Mouse (Mus musculus) heart, postnatal 0 days (tissue): Measurements from ENCODE around the gene Hist1h2bj. TPM values are rescaled to one million over a fixed set of nuclear protein-coding genes. Genes with fewer than 3 reads are reported as not detected.

Experiments
- ATAC-seq: fragments of 200-750 bp; cut with Nextera tagmentation; 2 replicates; pipeline ENCODE4 v1.8.0; 2017; ENCODE audit warnings: low read depth, moderate number of reproducible peaks, moderate library complexity; ENCODE audit not compliant: insufficient read depth
- DNase-seq: peaks from one replicate; pipeline ENCODE4 v3.0.0-alpha.2; 2016; ENCODE audit warnings: low spot score
- H3K27ac ChIP-seq: fragments of 300-500 bp; sonication (generic); 2 replicates; pipeline ENCODE4 v1.5.1; 2014; ENCODE audit warnings: low read depth, mild to moderate bottlenecking
- H3K27me3 ChIP-seq: fragments of 300-500 bp; sonication (generic); 2 replicates; pipeline ENCODE4 v1.6.1; 2014; ENCODE audit warnings: low read length, mixed read lengths; ENCODE audit not compliant: control insufficient read depth, insufficient read depth
- H3K36me3 ChIP-seq: fragments of 300-500 bp; sonication (generic); replicated peaks from 2 replicates; pipeline ENCODE4 v1.6.1; 2014; ENCODE audit warnings: low read length, mixed read lengths; ENCODE audit not compliant: control insufficient read depth, insufficient read depth
- H3K4me1 ChIP-seq: fragments of 300-500 bp; sonication (generic); 2 replicates; pipeline ENCODE4 v1.6.1; 2014; ENCODE audit warnings: antibody characterized with exemption; ENCODE audit not compliant: control insufficient read depth, insufficient read depth
- H3K4me2 ChIP-seq: fragments of 300-500 bp; sonication (generic); 2 replicates; pipeline ENCODE4 v1.6.1; 2014; ENCODE audit warnings: low read depth, mild to moderate bottlenecking, low read length, moderate library complexity
- H3K4me3 ChIP-seq: fragments of 300-500 bp; sonication (generic); 2 replicates; pipeline ENCODE4 v1.5.1; 2014; ENCODE audit warnings: low read depth, low read length
- H3K9ac ChIP-seq: fragments of 300-500 bp; sonication (generic); replicated peaks from 2 replicates; pipeline ENCODE4 v1.6.1; 2014; ENCODE audit warnings: low read depth, low read length, mixed read lengths
- H3K9me3 ChIP-seq: fragments of 300-500 bp; sonication (generic); replicated peaks from 2 replicates; pipeline ENCODE4 v1.6.1; 2016; ENCODE audit warnings: low read length; ENCODE audit not compliant: control insufficient read depth
- CTCF ChIP-seq: IDR thresholded peaks from 2 replicates; pipeline ENCODE4 v1.5.1; 2016; ENCODE audit warnings: antibody characterized with exemption, control low read depth, low read depth
- EP300 ChIP-seq: IDR thresholded peaks from 2 replicates; pipeline ENCODE4 v1.6.1; 2016; ENCODE audit warnings: antibody characterized with exemption, low read depth
- WGBS: fragments of 180-500 bp; shearing (Covaris S2); extraction: QIAGEN DNeasy Blood & Tissue Kit; methylation state at CpG from one replicate; pipeline ENCODE4 v1.1.7; 2014; 5-methylcytosine and 5-hydroxymethylcytosine counted together
- polyA plus RNA-seq: library from polyadenylated mRNA; unstranded; fragments of >200 nt; fragmentation: Nextera tagmentation; extraction: Ambion mirVana; gene quantifications from 2 replicates; pipeline ENCODE4 v1.2.1, GENCODE M21; 2015
- total RNA-seq: library from RNA; depleted of rRNA; stranded (reverse); fragments of >200 nt; gene quantifications from 2 replicates; pipeline ENCODE4 v1.2.3, GENCODE M21; 2014; ENCODE audit warnings: low replicate concordance

Gene Hist1h2bj
- total and polyA plus RNA-seq, 2 experiments from 2014 or later: 3.1 to 1,225 TPM

DNA sequence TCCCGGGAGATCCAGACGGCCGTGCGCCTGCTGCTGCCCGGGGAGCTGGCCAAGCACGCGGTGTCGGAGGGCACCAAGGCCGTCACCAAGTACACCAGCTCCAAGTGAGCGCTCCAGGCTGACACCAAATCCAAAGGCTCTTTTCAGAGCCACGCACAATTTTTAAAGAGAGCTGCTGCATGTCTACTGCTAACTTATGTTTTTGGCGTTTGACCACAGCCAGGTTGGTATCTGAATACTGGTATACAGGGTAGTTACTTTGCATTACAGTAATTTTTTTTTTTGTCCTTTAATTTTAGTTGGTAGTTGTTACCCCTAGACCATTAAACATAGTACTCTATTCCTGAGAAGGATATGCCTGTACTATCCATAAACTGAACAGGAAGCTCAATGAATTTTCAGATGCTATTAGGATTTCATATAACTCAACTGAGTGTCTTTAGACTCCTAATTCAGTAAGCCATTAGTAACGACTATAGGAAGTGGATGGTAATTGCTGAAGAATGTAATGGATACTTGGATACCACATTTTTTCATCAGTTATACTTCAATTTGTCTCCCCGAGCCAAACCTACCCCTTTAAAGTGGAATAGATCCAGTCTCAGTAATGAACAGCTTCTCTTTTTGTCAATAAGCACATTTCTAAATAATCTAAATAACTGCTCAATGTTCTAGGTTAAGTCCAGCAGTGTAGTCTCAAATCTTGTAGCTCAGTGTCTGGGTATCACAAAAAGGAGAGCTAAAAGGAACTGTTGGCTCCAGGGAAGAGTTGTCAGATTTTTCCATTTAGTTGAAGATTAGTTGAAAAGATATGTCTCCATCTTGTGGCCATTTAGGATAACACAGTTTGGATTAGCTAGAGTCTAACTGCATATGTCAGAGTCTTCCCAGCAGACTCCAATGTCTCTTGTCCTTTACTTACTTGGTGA lies 753 bp downstream of the Hist1h2bj start:
- 2% methylated on average over 9 of the region's 14 CpGs for WGBS
- Histone ChIP-seq H3K4me1 (peaks cover 21% of the 10 kb centered on the region), H3K4me2 (peak overlapping the region; percentile 59), H3K4me3 (peak overlapping the region; percentile 40), H3K9me3 (no peaks in the 10 kb centered on the region), H3K36me3 (no peaks in the 10 kb centered on the region), H3K27me3 (no peaks in the 10 kb centered on the region), H3K27ac (peak overlapping the region; percentile 83; the same call in 1 of the 2 replicates), H3K9ac (no peak overlapping the region; the same call in 1 of the 2 replicates)
- DNase-seq (peak; percentile 78), ATAC-seq (peak; percentile 10)
- TF ChIP-seq EP300 (no peak), CTCF (peak; percentile 56)

GRCm38 (mm10) chr13:22044432-22045155 lies 1.6 kb downstream of the Hist1h2bj start:
- H3K9ac ChIP-seq: no peak overlapping the region
- H3K27ac ChIP-seq: no peak overlapping the region
- H3K4me3 ChIP-seq: no peak overlapping the region
- H3K4me2 ChIP-seq: no peak overlapping the region
- no peak for TF ChIP-seq CTCF
- TF ChIP-seq EP300: no peak
- ATAC-seq (no peak), DNase-seq (no peak)
- H3K4me1 ChIP-seq: peaks cover 21% of the 10 kb centered on the region
- no peaks in the 10 kb centered on the region for H3K27me3 ChIP-seq
- no peaks in the 10 kb centered on the region for H3K9me3 ChIP-seq
- WGBS: 87% methylated on average over 6 of the region's 6 CpGs
- H3K36me3 ChIP-seq: no peaks in the 10 kb centered on the region

- Histone ChIP-seq H3K27ac (no peak overlapping the region), H3K9ac (no peak overlapping the region), H3K36me3 (no peaks in the 10 kb centered on the region), H3K4me1 (peaks cover 16% of the 10 kb centered on the region), H3K4me2 (no peak overlapping the region), H3K9me3 (no peaks in the 10 kb centered on the region), H3K4me3 (no peak overlapping the region), H3K27me3 (no peaks in the 10 kb centered on the region)
- WGBS: 46% methylated on average over 2 of the region's 2 CpGs
- DNase-seq (no peak), ATAC-seq (no peak)
- TF ChIP-seq CTCF (no peak), EP300 (no peak)
Observed at GRCm38 (mm10) chr13:22045311-22045710, 2.3 kb downstream of the Hist1h2bj start.

GRCm38 (mm10) chr13:22049041-22049440 lies 6.0 kb downstream of the Hist1h2bj start:
- WGBS: 84% methylated on average over 2 of the region's 2 CpGs
- H3K36me3 ChIP-seq: no peaks in the 10 kb centered on the region
- TF ChIP-seq CTCF (no peak), EP300 (no peak)
- H3K27ac ChIP-seq: no peak overlapping the region
- no peak for ATAC-seq
- no peaks in the 10 kb centered on the region for H3K27me3 ChIP-seq
- H3K9ac ChIP-seq: no peak overlapping the region
- no peak for DNase-seq
- no peaks in the 10 kb centered on the region for H3K9me3 ChIP-seq
- H3K4me3 ChIP-seq: no peak overlapping the region
- no peaks in the 10 kb centered on the region; the same call in 1 of the 2 replicates for H3K4me1 ChIP-seq
- H3K4me2 ChIP-seq: no peak overlapping the region

GRCm38 (mm10) chr13:22049737-22050440 lies 6.9 kb downstream of the Hist1h2bj start:
- peak overlapping the region; percentile 76 for H3K4me2 ChIP-seq
- no peaks in the 10 kb centered on the region for H3K9me3 ChIP-seq
- peak overlapping the region; percentile 62 for H3K27ac ChIP-seq
- TF ChIP-seq CTCF (no peak), EP300 (no peak)
- no peaks in the 10 kb centered on the region; the same call in 1 of the 2 replicates for H3K4me1 ChIP-seq
- no peaks in the 10 kb centered on the region for H3K27me3 ChIP-seq
- no peak overlapping the region; the same call in 1 of the 2 replicates for H3K9ac ChIP-seq
- WGBS: 2% methylated on average over 14 of the region's 14 CpGs
- peak overlapping the region; percentile 55 for H3K4me3 ChIP-seq
- ATAC-seq: no peak
- DNase-seq: no peak
- H3K36me3 ChIP-seq: no peaks in the 10 kb centered on the region
